Mouse (Mus musculus): ENCODE measurements around the gene Cps1. TPM values are rescaled to one million over a fixed set of nuclear protein-coding genes. Genes with fewer than 3 reads are reported as not detected.

Cps1 gene
- total RNA-seq, 1 experiment from 2014 or later, result not detected

DNA sequence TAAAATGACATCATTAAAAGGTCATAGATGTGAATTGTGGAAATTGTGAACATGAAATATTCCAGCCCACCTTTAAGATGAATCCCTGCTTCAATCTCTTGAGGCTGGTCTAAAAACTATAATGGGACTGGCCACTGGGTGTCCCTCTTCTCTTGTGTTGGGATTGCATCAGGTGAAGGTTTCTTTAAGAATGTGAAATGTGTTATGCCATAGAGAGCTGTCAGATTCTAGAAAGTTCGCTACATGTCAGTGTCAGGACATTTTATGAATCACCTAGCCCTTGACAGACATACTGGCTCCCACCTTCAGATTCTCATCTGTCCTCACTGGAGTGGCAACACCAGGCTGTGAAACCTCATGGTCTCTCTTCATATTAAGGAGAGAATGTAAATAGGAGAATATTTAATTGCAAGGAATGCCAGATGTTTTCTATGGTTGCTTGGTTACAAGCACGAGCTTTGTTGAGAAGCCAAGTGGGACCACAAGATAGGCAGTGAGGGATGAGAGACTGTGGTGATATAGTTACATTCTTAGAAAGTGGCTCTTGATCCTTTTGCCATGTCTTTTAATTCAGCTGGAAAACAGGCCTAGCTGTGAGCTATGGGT is 95.6 kb downstream of the Cps1 start:
- no peak for ATAC-seq (replicated peaks; ENCODE audit: insufficient number of reproducible peaks, low FRiP score, low TSS enrichment, poor library complexity, severe bottlenecking)

DNA sequence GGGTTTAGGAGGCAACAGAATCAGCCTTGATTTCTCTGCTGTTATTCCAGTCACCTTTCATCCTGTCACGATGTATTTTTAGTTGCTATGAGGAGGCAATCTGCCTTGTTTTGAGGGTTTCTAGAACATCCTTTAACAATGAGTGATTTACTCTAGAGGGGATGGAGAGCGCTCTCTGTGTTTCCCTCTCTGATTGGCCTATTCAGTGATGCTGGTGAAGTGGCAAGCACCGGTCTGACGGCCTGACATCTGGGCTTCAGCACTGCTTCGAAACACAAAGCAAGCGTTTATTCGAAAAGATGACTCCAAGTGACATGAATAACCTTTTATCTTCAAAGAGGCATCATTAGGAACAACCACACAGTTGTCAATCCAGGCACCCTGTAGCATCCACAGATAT is 100.8 kb downstream of the Cps1 start:
- no peak for ATAC-seq (replicated peaks; ENCODE audit: insufficient number of reproducible peaks, low FRiP score, low TSS enrichment, poor library complexity, severe bottlenecking)

GRCm38 (mm10) chr1:67234861-67235260 is 112.0 kb downstream of the Cps1 start:
- ATAC-seq (replicated peaks; ENCODE audit: insufficient number of reproducible peaks, low FRiP score, low TSS enrichment, poor library complexity, severe bottlenecking), result no peak

- no peak for ATAC-seq (replicated peaks; ENCODE audit: insufficient number of reproducible peaks, low FRiP score, low TSS enrichment, poor library complexity, severe bottlenecking)
These were observed 112.8 kb downstream of the Cps1 start for GRCm38 (mm10) chr1:67235468-67236217.

- no peak for ATAC-seq (replicated peaks; ENCODE audit: insufficient number of reproducible peaks, low FRiP score, low TSS enrichment, poor library complexity, severe bottlenecking)
These were observed 115.6 kb downstream of the Cps1 start for GRCm38 (mm10) chr1:67238446-67238845.

DNA sequence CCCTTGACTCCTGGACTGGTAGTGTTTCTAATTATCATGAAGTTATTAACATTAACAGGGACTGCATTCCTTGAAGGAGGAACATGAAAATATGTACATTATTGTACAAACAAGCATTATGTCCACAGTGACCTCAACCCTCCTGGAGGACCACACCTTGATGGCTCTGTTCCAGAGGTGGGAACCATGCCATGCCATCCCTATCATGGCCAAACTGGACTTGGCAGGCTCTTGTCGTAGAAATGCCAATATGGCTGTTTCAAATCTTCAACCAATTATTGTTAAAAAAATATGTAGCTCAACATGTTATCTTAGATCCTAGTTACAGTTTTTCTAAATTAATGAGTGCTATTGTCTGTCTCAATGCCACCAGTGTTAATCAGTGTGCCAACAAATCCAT is 116.1 kb downstream of the Cps1 start:
- ATAC-seq (replicated peaks; ENCODE audit: insufficient number of reproducible peaks, low FRiP score, low TSS enrichment, poor library complexity, severe bottlenecking), result no peak

GRCm38 (mm10) chr1:67265222-67265621 is 142.4 kb downstream of the Cps1 start:
- no peak for ATAC-seq (replicated peaks; ENCODE audit: insufficient number of reproducible peaks, low FRiP score, low TSS enrichment, poor library complexity, severe bottlenecking)

- no peak for ATAC-seq (replicated peaks; ENCODE audit: insufficient number of reproducible peaks, low FRiP score, low TSS enrichment, poor library complexity, severe bottlenecking)
These were observed 145.1 kb downstream of the Cps1 start for GRCm38 (mm10) chr1:67267972-67268371.

DNA sequence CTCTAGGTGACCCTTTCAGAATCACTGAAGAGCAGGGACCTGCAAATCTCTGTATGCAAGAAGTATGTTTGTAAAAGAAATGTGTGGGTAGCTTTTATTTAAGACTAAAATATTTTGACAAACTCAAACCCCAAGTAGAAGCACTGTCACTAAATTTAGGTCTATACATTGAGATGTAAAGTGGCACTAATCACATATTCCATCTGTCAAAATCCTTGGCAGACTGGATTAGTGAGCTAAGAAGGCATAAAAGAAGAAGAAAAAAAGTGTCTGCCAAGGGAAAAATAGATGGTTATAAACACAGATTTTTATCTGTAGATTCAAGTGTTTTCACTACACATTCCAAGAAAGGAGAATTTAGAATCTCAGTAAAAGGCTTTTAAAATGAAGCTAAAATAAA is 145.6 kb downstream of the Cps1 start:
- no peak for ATAC-seq (replicated peaks; ENCODE audit: insufficient number of reproducible peaks, low FRiP score, low TSS enrichment, poor library complexity, severe bottlenecking)

GRCm38 (mm10) chr1:67276270-67276669 is 153.4 kb downstream of the Cps1 start:
- no peak for ATAC-seq (replicated peaks; ENCODE audit: insufficient number of reproducible peaks, low FRiP score, low TSS enrichment, poor library complexity, severe bottlenecking)

Other genes with a start within 250 kb of the Cps1 start
- not detected in 3 replicates for gene Myl1, start 177.6 kb upstream of the Cps1 start, total RNA-seq (2017)
- 15.7 to 19.4 TPM (median 16.9 TPM) in 3 replicates for gene Lancl1, start 84.2 kb upstream of the Cps1 start, total RNA-seq (2017)

Measured in monocyte, adult 5-6 weeks (primary cell).